Mouse (Mus musculus) C2C12 (cell line): ENCODE measurements around the gene Ctdspl. TPM values are rescaled to one million over a fixed set of nuclear protein-coding genes. Genes with fewer than 3 reads are reported as not detected.

Experiments
- H3K27me3 ChIP-seq: one replicate; pipeline ENCODE4 v1.6.1; 2011; ENCODE audit not compliant: control insufficient read depth, insufficient read depth, insufficient read length
- H3K36me3 ChIP-seq: one replicate; pipeline ENCODE4 v1.6.1; 2011; ENCODE audit not compliant: control insufficient read depth, insufficient read depth
- H3K4me3 ChIP-seq: one replicate; pipeline ENCODE4 v1.5.1; 2011; ENCODE audit warnings: mild to moderate bottlenecking, control low read depth; ENCODE audit not compliant: poor library complexity, insufficient read depth, severe bottlenecking
- H3K79me2 ChIP-seq: one replicate; pipeline ENCODE4 v1.6.1; 2011; ENCODE audit not compliant: control insufficient read depth, insufficient read depth
- H3K79me3 ChIP-seq: one replicate; pipeline ENCODE4 v1.6.1; 2011; ENCODE audit warnings: low read depth, control low read depth
- H3ac ChIP-seq: one replicate; pipeline ENCODE3; 2011; ENCODE audit warnings: low read depth; ENCODE audit not compliant: control insufficient read depth, insufficient read length
- CEBPB ChIP-seq: IDR thresholded peaks from one replicate; pipeline ENCODE4 v1.6.1; 2011; ENCODE audit warnings: low read depth, mild to moderate bottlenecking, control low read depth, moderate library complexity
- CTCF ChIP-seq: IDR thresholded peaks from one replicate; pipeline ENCODE4 v1.5.1; 2011; ENCODE audit not compliant: control insufficient read depth, insufficient read depth, insufficient read length
- FOSL1 ChIP-seq: IDR thresholded peaks from one replicate; pipeline ENCODE4 v1.8.0; 2011; ENCODE audit warnings: mild to moderate bottlenecking, low read length; ENCODE audit not compliant: poor library complexity, insufficient read depth, severe bottlenecking
- MAX ChIP-seq: IDR thresholded peaks from one replicate; pipeline ENCODE4 v1.6.1; 2011; ENCODE audit warnings: mild to moderate bottlenecking, control low read depth
- MYOD1 ChIP-seq: IDR thresholded peaks from one replicate; pipeline ENCODE4 v1.6.1; 2011; ENCODE audit warnings: low read depth; ENCODE audit not compliant: control insufficient read depth, insufficient read length
- MYOG ChIP-seq: IDR thresholded peaks from one replicate; pipeline ENCODE4 v1.6.1; 2011; ENCODE audit not compliant: control insufficient read depth, insufficient read length; ENCODE audit errors: extremely low read depth
- USF1 ChIP-seq: IDR thresholded peaks from one replicate; pipeline ENCODE4 v1.6.1; 2011; ENCODE audit warnings: low read depth, mild to moderate bottlenecking, control low read depth, moderate library complexity
- polyA plus RNA-seq: library from polyadenylated mRNA; unstranded; fragments of >200 nt; fragmentation: generic; extraction: Trizol; gene quantifications from one replicate; pipeline ENCODE4 v1.2.1, GENCODE M21; 2012; ENCODE audit warnings: missing spikeins

Gene Ctdspl
- polyA plus RNA-seq, 1 experiment = 5.6 TPM

DNA sequence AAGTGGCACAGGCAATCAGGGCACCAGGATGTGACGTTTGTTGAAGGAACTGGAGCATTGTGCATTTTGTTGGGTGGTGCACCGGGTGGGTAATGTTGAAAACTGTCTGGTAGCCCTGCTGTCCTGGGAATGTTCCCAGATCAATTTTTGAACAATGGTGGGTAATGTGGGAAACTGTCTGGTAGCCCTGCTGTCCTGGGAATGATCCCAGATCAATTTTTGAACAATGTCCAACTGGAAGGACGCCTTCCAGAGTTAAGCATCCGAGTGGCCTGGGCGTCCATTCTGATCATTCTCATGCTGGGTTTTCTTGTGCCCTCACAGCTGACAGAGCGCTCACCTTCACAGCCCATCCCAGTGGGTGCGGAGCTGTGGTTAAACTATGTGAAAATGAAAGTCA, 101.1 kb downstream of the Ctdspl start:
- Histone ChIP-seq H3K36me3 (no peaks in the 10 kb centered on the region), H3K79me2 (no peaks in the 10 kb centered on the region)
- TF ChIP-seq MYOG = no peak
- no peak for TF ChIP-seq FOSL1
- no peak for TF ChIP-seq MAX
- TF ChIP-seq CEBPB = no peak
- TF ChIP-seq USF1 = no peak
- no peak for TF ChIP-seq CTCF
- TF ChIP-seq MYOD1 = no peak

GRCm38 (mm10) chr9:119028226-119029195, 102.3 kb downstream of the Ctdspl start:
- Histone ChIP-seq H3K27me3 (no peaks in the 10 kb centered on the region), H3K79me3 (no peaks in the 10 kb centered on the region), H3K79me2 (no peaks in the 10 kb centered on the region), H3ac (no peak overlapping the region), H3K36me3 (no peaks in the 10 kb centered on the region), H3K4me3 (no peak overlapping the region)
- TF ChIP-seq CTCF (no peak), MYOG (no peak), MYOD1 (no peak), FOSL1 (no peak), CEBPB (no peak), MAX (no peak), USF1 (no peak)

More for the DNA sequence above, 101.1 kb downstream of the Ctdspl start:
- Histone ChIP-seq H3K27me3 (no peaks in the 10 kb centered on the region), H3K4me3 (no peak overlapping the region), H3ac (no peak overlapping the region), H3K79me3 (no peaks in the 10 kb centered on the region)

DNA sequence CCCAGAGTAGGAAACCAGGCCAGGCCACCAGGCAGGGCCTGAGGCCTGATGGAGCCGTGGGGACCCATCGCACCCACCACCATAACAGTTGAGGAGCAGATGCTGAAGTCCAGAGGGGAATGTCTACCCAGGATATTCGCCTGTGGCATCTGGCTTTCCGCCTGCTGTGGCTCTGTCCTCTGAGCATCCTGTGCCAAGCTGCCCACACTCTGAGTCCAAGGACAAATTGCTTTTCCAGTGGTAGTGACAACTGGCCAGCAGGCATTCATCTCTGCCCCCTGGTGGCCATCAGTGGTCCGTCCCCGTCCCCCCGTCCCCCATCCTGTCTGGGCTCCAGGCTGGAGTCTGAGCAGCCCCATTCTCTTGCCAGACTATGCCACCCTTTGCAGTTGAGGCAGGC, 103.3 kb downstream of the Ctdspl start:
- no peak overlapping the region for H3ac ChIP-seq
- H3K79me3 ChIP-seq = no peaks in the 10 kb centered on the region
- TF ChIP-seq FOSL1 = no peak
- no peak for TF ChIP-seq MYOD1
- no peak for TF ChIP-seq CEBPB
- no peak for TF ChIP-seq USF1
- TF ChIP-seq CTCF = peak; percentile 80
- TF ChIP-seq MAX = no peak
- H3K79me2 ChIP-seq = no peaks in the 10 kb centered on the region
- H3K27me3 ChIP-seq = no peaks in the 10 kb centered on the region
- no peak overlapping the region for H3K4me3 ChIP-seq
- no peaks in the 10 kb centered on the region for H3K36me3 ChIP-seq

DNA sequence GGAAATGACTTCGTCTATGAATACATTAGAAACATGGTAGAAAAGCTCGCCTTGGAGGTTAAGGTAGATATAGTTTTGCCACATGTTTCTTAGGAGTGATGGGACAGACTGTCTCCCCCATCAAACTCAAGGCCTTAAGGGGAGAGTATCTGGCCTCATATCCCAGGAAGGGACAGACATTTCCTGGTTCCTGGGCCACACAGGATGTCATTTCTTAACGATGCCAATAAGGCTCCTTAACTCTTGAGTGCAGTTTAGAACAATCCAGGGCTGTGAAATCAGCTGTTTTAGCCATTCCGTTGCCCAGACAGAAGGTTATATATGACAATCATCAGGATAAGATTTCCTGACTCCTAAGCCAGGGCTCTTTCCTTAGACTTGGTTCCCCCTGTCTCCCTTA, 104.8 kb downstream of the Ctdspl start:
- Histone ChIP-seq H3K79me3 (no peaks in the 10 kb centered on the region), H3K79me2 (no peaks in the 10 kb centered on the region), H3ac (no peak overlapping the region), H3K27me3 (no peaks in the 10 kb centered on the region), H3K4me3 (no peak overlapping the region), H3K36me3 (peaks cover 3% of the 10 kb centered on the region)
- no peak for TF ChIP-seq CTCF
- no peak for TF ChIP-seq USF1
- TF ChIP-seq CEBPB = no peak
- no peak for TF ChIP-seq MYOD1
- no peak for TF ChIP-seq MYOG
- TF ChIP-seq FOSL1 = no peak
- no peak for TF ChIP-seq MAX

GRCm38 (mm10) chr9:119031772-119032171, 105.5 kb downstream of the Ctdspl start:
- H3K79me3 ChIP-seq = no peaks in the 10 kb centered on the region
- H3K36me3 ChIP-seq = peaks cover 3% of the 10 kb centered on the region
- no peak overlapping the region for H3K4me3 ChIP-seq
- no peak overlapping the region for H3ac ChIP-seq
- H3K27me3 ChIP-seq = no peaks in the 10 kb centered on the region
- TF ChIP-seq USF1 = no peak
- H3K79me2 ChIP-seq = no peaks in the 10 kb centered on the region

- peaks cover 3% of the 10 kb centered on the region for H3K36me3 ChIP-seq
- no peaks in the 10 kb centered on the region for H3K79me2 ChIP-seq
Measured at GRCm38 (mm10) chr9:119032538-119032937, 106.3 kb downstream of the Ctdspl start.

More at GRCm38 (mm10) chr9:119032538-119032937, 106.3 kb downstream of the Ctdspl start:
- no peaks in the 10 kb centered on the region for H3K79me3 ChIP-seq
- TF ChIP-seq MYOG = no peak
- no peak for TF ChIP-seq CEBPB
- TF ChIP-seq FOSL1 = no peak
- TF ChIP-seq MAX = no peak
- TF ChIP-seq CTCF = no peak
- no peaks in the 10 kb centered on the region for H3K27me3 ChIP-seq
- no peak overlapping the region for H3K4me3 ChIP-seq
- no peak overlapping the region for H3ac ChIP-seq
